23 mouse cellular contexts compared by ENCODE assay signal in genomic region chr1:159451462-159451861, GRCm38 (mm10).
DNase-seq lines count a peak whose midpoint lies in the region; TF ChIP-seq lines count a peak whose summit lies in the region.
"Had no signal": no experiment of that assay in that cellular context is flagged by ENCODE, and none has a peak within 500 bp of the region (broad histone marks: within the 10 kb centered on the region; RNA-seq: fewer than 3 reads in every experiment).

No protein-coding gene starts in this region.

- H3K4me3 ChIP-seq in heart, adult 2 months: no peak overlapping the region
- H3K4me3 ChIP-seq in left cerebral cortex, adult 2 months: no peak overlapping the region
- H3K4me3 ChIP-seq in CH12.LX (replicated peaks in 1 of 3; ENCODE audit: low read depth in 2 of 3, low read length in 2 of 3, poor library complexity in 1 of 3): no peak overlapping the region
- H3K4me3 ChIP-seq: forebrain, embryonic 10.5 days; forebrain, embryonic 13.5 days; heart, embryonic 12.5 days; heart, embryonic 15.5 days had no signal

- H3K9ac ChIP-seq in heart, adult 2 months (ENCODE audit: low read depth, low read length): no peak overlapping the region
- no peak overlapping the region for H3K9ac ChIP-seq in CH12.LX (ENCODE audit: insufficient read depth, low read depth)
- H3K9ac ChIP-seq: forebrain, embryonic 13.5 days; forebrain, postnatal 0 days; heart, embryonic 12.5 days; heart, embryonic 15.5 days; hindbrain, embryonic 14.5 days had no signal

- dilution Hi-C loops in CH12.LX (cut with MboI; ENCODE audit: extremely low pct_ligation_motif_present, extremely low pct_unique_long_range_greater_than_20kb, low sequenced_read_pairs): no loop called here

- TF ChIP-seq EP300 in heart, adult 2 months (IDR thresholded peaks at IDR 0.05; ENCODE audit: insufficient read depth, low read depth, low read length): no peak
- no peak for TF ChIP-seq EP300 in CH12.LX (IDR thresholded peaks at IDR 0.05; ENCODE audit: low read length)

- WGBS in heart, adult 2 months: 72% methylated on average over 3 of the region's 3 CpGs

- no peak overlapping the region for H3K4me2 ChIP-seq in CH12.LX (ENCODE audit: insufficient read depth, low read depth, poor library complexity, severe bottlenecking)
- H3K4me2 ChIP-seq: forebrain, embryonic 13.5 days; heart, embryonic 12.5 days; heart, embryonic 15.5 days; hindbrain, embryonic 14.5 days had no signal

- H3K9me3 ChIP-seq in CH12.LX (replicated peaks; ENCODE audit: low read length): no peaks in the 10 kb centered on the region
- H3K9me3 ChIP-seq: forebrain, embryonic 10.5 days; forebrain, embryonic 13.5 days; heart, embryonic 12.5 days; heart, embryonic 15.5 days had no signal

- H3K79me2 ChIP-seq in heart, adult 2 months (replicated peaks; ENCODE audit: control insufficient read depth, insufficient read depth, low read length): no peaks in the 10 kb centered on the region
- H3K79me2 ChIP-seq in CH12.LX (replicated peaks; ENCODE audit: control insufficient read depth, extremely low read depth, insufficient read depth, poor library complexity, severe bottlenecking): no peaks in the 10 kb centered on the region

- in situ Hi-C loops in CH12.LX (cut with MboI; ENCODE audit: low pct_ligation_motif_present, low pct_unique_long_range_greater_than_20kb, low sequenced_read_pairs): no loop called here

- intact Hi-C loops in heart, adult 2 months (cut with DNase I): no loop called here
- intact Hi-C loops in heart, postnatal 36 days (cut with DNase I): no loop called here
- intact Hi-C loops in left cerebral cortex, adult 2 months (cut with DNase I): loop anchor here (1.0 kb wide), 1 partner anchor 12 kb away; no protein-coding TSS in a partner anchor

- no peak overlapping the region for H3K27ac ChIP-seq in heart, adult 2 months
- no peak overlapping the region for H3K27ac ChIP-seq in left cerebral cortex, adult 2 months
- H3K27ac ChIP-seq in CH12.LX (ENCODE audit: insufficient read depth, low read depth): no peak overlapping the region
- H3K27ac ChIP-seq: forebrain, embryonic 10.5 days; forebrain, embryonic 13.5 days; heart, embryonic 15.5 days; hindbrain, embryonic 14.5 days; hindbrain, postnatal 0 days had no signal

- TF ChIP-seq RAD21 in CH12.LX (IDR thresholded peaks at IDR 0.05; ENCODE audit: low read depth, low read length): peak; percentile 16

- no peak for DNase-seq in heart, adult 2 months
- DNase-seq in heart, postnatal 36 days: no peak
- no peak for DNase-seq in left cerebral cortex, adult 2 months (ENCODE audit: extremely low spot score in 1 of 2, low spot score in 2 of 2)
- DNase-seq in left cerebral cortex, adult 11 months (ENCODE audit: low spot score): no peak
- DNase-seq in CH12.LX (ENCODE audit: extremely low read depth): no peak
- DNase-seq in brain, adult 2 months (ENCODE audit: low read depth, low spot score): peak; percentile 27
- no peak for DNase-seq in kidney, postnatal 25 days
- DNase-seq: adrenal gland, adult 2 months; adrenal gland, postnatal 14 days; cerebellum, adult 11-12 months; cerebellum, adult 9-10 months; cerebellum, postnatal 14 days; forebrain, postnatal 0 days; gastrocnemius, postnatal 10 days; heart, adult 11 months; heart, postnatal 10 days; heart, postnatal 4 days had no signal

- H3K27me3 ChIP-seq in heart, adult 2 months (ENCODE audit: control insufficient read depth, insufficient read depth, low read length): no peaks in the 10 kb centered on the region
- peaks cover 49% of the 10 kb centered on the region for H3K27me3 ChIP-seq in CH12.LX (replicated peaks)
- H3K27me3 ChIP-seq: forebrain, embryonic 13.5 days; heart, embryonic 12.5 days; heart, embryonic 15.5 days had no signal

- H3K36me3 ChIP-seq in heart, adult 2 months (ENCODE audit: control insufficient read depth, insufficient read depth, low read length): no peaks in the 10 kb centered on the region
- no peaks in the 10 kb centered on the region for H3K36me3 ChIP-seq in CH12.LX (replicated peaks in 1 of 2; ENCODE audit: control insufficient read depth in 1 of 2, insufficient read depth in 1 of 2, low read length in 1 of 2)
- H3K36me3 ChIP-seq: forebrain, embryonic 10.5 days; heart, embryonic 12.5 days; heart, embryonic 15.5 days had no signal

- TF ChIP-seq CTCF in heart, adult 2 months (IDR thresholded peaks at IDR 0.05): peak; percentile 37
- peak; percentile 30 for TF ChIP-seq CTCF in left cerebral cortex, adult 2 months (IDR thresholded peaks at IDR 0.05)
- TF ChIP-seq CTCF in CH12.LX (conservative IDR thresholded peaks at IDR 0.05 in 1 of 2, IDR thresholded peaks at IDR 0.05 in 1 of 2; ENCODE audit: low read depth in 2 of 2, low read length in 2 of 2): no peak

- no peaks in the 10 kb centered on the region for H3K4me1 ChIP-seq in heart, adult 2 months (ENCODE audit: control insufficient read depth, insufficient read depth, low read length)
- H3K4me1 ChIP-seq in CH12.LX (ENCODE audit: control insufficient read depth in 1 of 2, insufficient read depth in 2 of 2): no peaks in the 10 kb centered on the region
- H3K4me1 ChIP-seq: forebrain, embryonic 10.5 days; forebrain, embryonic 13.5 days; heart, embryonic 12.5 days; heart, embryonic 15.5 days had no signal

- TF ChIP-seq POLR2A in heart, adult 2 months (IDR thresholded peaks at IDR 0.05; ENCODE audit: insufficient read depth, low read depth, low read length): no peak
- no peak for TF ChIP-seq POLR2A in CH12.LX (IDR thresholded peaks at IDR 0.05; ENCODE audit: low read depth, low read length)

TF ChIP-seq in CH12.LX, 34 proteins besides CTCF, POLR2A, EP300 and RAD21:
- TF ChIP-seq PAX5 (IDR thresholded peaks at IDR 0.05; ENCODE audit: low read length) (no peak), JUND (conservative IDR thresholded peaks at IDR 0.05; ENCODE audit: low read depth, low read length) (no peak), TCF12 (IDR thresholded peaks at IDR 0.05; ENCODE audit: low read depth, low read length) (no peak), JUN (IDR thresholded peaks at IDR 0.05; ENCODE audit: insufficient read depth, low read depth, low read length) (no peak), ZNF384 (IDR thresholded peaks at IDR 0.05; ENCODE audit: low read depth, low read length) (no peak), ELF1 (IDR thresholded peaks at IDR 0.05; ENCODE audit: low read depth, low read length) (no peak)

Comparison
In these comparisons a context has a peak if more than half of its experiments do, and no peak if none do; other contexts are left out.
1. CTCF ChIP-seq: peak in heart, adult 2 months (single experiment) and left cerebral cortex, adult 2 months (single experiment); none in CH12.LX (0 of 2).